Mouse (Mus musculus) heart, postnatal 0 days (tissue): ENCODE data around the gene Acsf2. TPM values are rescaled to one million over a fixed set of nuclear protein-coding genes. Genes with fewer than 3 reads are reported as not detected.

ENCODE experiments used
- ATAC-seq: fragments of 200-750 bp; cut with Nextera tagmentation; 2 replicates; pipeline ENCODE4 v1.8.0; 2017; ENCODE audit warnings: low read depth, moderate number of reproducible peaks, moderate library complexity; ENCODE audit not compliant: insufficient read depth
- DNase-seq: peaks from one replicate; pipeline ENCODE4 v3.0.0-alpha.2; 2016; ENCODE audit warnings: low spot score
- H3K27ac ChIP-seq: fragments of 300-500 bp; sonication (generic); 2 replicates; pipeline ENCODE4 v1.5.1; 2014; ENCODE audit warnings: low read depth, mild to moderate bottlenecking
- H3K27me3 ChIP-seq: fragments of 300-500 bp; sonication (generic); 2 replicates; pipeline ENCODE4 v1.6.1; 2014; ENCODE audit warnings: low read length, mixed read lengths; ENCODE audit not compliant: control insufficient read depth, insufficient read depth
- H3K36me3 ChIP-seq: fragments of 300-500 bp; sonication (generic); replicated peaks from 2 replicates; pipeline ENCODE4 v1.6.1; 2014; ENCODE audit warnings: low read length, mixed read lengths; ENCODE audit not compliant: control insufficient read depth, insufficient read depth
- H3K4me1 ChIP-seq: fragments of 300-500 bp; sonication (generic); 2 replicates; pipeline ENCODE4 v1.6.1; 2014; ENCODE audit warnings: antibody characterized with exemption; ENCODE audit not compliant: control insufficient read depth, insufficient read depth
- H3K4me2 ChIP-seq: fragments of 300-500 bp; sonication (generic); 2 replicates; pipeline ENCODE4 v1.6.1; 2014; ENCODE audit warnings: low read depth, mild to moderate bottlenecking, low read length, moderate library complexity
- H3K4me3 ChIP-seq: fragments of 300-500 bp; sonication (generic); 2 replicates; pipeline ENCODE4 v1.5.1; 2014; ENCODE audit warnings: low read depth, low read length
- H3K9ac ChIP-seq: fragments of 300-500 bp; sonication (generic); replicated peaks from 2 replicates; pipeline ENCODE4 v1.6.1; 2014; ENCODE audit warnings: low read depth, low read length, mixed read lengths
- H3K9me3 ChIP-seq: fragments of 300-500 bp; sonication (generic); replicated peaks from 2 replicates; pipeline ENCODE4 v1.6.1; 2016; ENCODE audit warnings: low read length; ENCODE audit not compliant: control insufficient read depth
- CTCF ChIP-seq: IDR thresholded peaks from 2 replicates; pipeline ENCODE4 v1.5.1; 2016; ENCODE audit warnings: antibody characterized with exemption, control low read depth, low read depth
- EP300 ChIP-seq: IDR thresholded peaks from 2 replicates; pipeline ENCODE4 v1.6.1; 2016; ENCODE audit warnings: antibody characterized with exemption, low read depth
- WGBS: fragments of 180-500 bp; shearing (Covaris S2); extraction: QIAGEN DNeasy Blood & Tissue Kit; methylation state at CpG from one replicate; pipeline ENCODE4 v1.1.7; 2014; 5-methylcytosine and 5-hydroxymethylcytosine counted together
- polyA plus RNA-seq: library from polyadenylated mRNA; unstranded; fragments of >200 nt; fragmentation: Nextera tagmentation; extraction: Ambion mirVana; gene quantifications from 2 replicates; pipeline ENCODE4 v1.2.1, GENCODE M21; 2015
- total RNA-seq: library from RNA; depleted of rRNA; stranded (reverse); fragments of >200 nt; gene quantifications from 2 replicates; pipeline ENCODE4 v1.2.3, GENCODE M21; 2014; ENCODE audit warnings: low replicate concordance

Acsf2 gene
- total and polyA plus RNA-seq, 2 experiments from 2014 or later, result 2.6 to 6.6 TPM

DNA sequence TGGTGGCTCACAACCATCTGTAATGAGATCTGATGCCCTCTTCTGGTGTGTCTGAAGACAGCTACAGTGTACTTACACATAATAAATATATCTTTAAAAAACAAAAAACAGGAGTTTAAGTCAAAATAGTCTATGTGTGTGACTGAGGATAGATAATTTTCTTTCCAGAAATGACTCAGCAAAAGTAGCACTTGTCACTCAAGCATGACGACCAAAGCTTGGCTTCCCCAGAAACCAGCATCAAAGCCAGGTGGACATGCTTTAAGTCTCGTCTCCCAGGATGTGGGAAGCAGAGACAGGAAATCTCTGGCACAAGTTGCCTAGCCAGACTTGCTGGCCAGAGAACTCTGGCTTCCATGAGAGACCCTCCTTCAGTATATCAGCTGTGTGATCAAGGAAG lies 20.5 kb upstream of the Acsf2 start:
- H3K9me3 ChIP-seq, result no peaks in the 10 kb centered on the region
- no peak overlapping the region for H3K9ac ChIP-seq
- TF ChIP-seq CTCF (no peak), EP300 (no peak)
- no peak overlapping the region for H3K4me2 ChIP-seq
- no peak overlapping the region for H3K4me3 ChIP-seq
- H3K4me1 ChIP-seq, result no peaks in the 10 kb centered on the region
- WGBS, result 54% methylated on average over 2 of the region's 2 CpGs
- DNase-seq, result no peak
- H3K36me3 ChIP-seq, result no peaks in the 10 kb centered on the region
- no peaks in the 10 kb centered on the region for H3K27me3 ChIP-seq
- no peak for ATAC-seq
- no peak overlapping the region for H3K27ac ChIP-seq

DNA sequence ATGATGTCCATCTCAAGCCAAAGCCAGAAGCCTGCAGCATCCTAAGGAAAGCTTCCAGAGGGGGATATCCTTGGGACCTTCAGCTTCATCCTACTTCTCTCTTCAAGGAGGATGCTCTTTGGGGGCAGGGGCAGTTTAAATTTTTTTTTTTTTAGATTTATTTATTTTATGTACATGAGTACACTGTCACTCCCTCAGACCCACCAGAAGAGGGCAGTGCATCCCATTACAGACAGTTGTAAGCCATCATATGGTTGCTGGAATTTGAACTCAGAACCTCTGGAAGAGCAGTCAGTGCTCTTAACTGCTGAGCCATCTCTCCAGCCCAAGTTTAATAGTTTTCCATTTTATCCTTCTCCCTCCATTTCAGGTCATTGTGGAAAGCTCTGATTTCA lies 19.8 kb upstream of the Acsf2 start:
- Histone ChIP-seq H3K4me2 (no peak overlapping the region), H3K9ac (no peak overlapping the region), H3K27ac (no peak overlapping the region), H3K4me1 (no peaks in the 10 kb centered on the region), H3K4me3 (no peak overlapping the region), H3K27me3 (no peaks in the 10 kb centered on the region), H3K36me3 (no peaks in the 10 kb centered on the region), H3K9me3 (no peaks in the 10 kb centered on the region)
- DNase-seq (no peak), ATAC-seq (no peak)
- TF ChIP-seq EP300 (no peak), CTCF (no peak)

DNA sequence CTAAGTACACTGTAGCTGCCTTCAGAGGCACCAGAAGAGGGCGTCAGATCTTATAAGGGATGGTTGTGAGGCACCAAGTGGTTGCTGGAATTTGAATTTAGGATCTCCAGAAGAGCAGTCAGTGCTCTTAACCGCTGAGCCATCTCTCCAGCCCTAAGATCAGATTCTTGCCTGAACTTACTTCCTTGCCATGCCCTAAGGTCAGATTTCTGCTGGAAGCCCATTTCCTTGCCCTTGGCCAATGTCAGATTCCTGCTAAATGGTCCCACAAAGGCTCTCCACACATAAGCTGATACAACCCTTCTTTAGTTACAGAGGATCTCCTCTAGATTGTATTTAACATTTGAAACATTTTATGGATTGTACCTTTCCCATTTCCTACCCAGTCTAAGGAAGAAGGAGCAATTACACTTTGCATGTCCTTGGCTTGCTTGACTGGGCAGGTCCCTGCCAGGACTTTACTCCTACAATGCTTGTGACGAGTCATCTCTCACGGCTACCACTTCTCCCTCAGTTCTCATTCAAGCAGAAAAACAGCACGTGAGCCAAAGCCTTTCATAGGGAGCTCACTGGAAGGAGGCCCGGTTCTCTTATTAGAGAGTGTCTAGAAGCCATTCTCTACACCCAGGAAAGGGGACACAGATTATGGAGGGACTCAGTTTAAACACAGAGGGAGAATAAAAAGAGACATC lies 19.2 kb upstream of the Acsf2 start:
- WGBS, result 47% methylated on average over 6 of the region's 6 CpGs
- no peaks in the 10 kb centered on the region for H3K27me3 ChIP-seq
- H3K9me3 ChIP-seq, result no peaks in the 10 kb centered on the region
- ATAC-seq, result no peak
- no peak overlapping the region for H3K27ac ChIP-seq
- no peaks in the 10 kb centered on the region for H3K4me1 ChIP-seq
- DNase-seq, result no peak
- H3K4me2 ChIP-seq, result no peak overlapping the region
- no peak overlapping the region for H3K9ac ChIP-seq
- H3K36me3 ChIP-seq, result no peaks in the 10 kb centered on the region
- H3K4me3 ChIP-seq, result no peak overlapping the region
- TF ChIP-seq EP300 (no peak), CTCF (no peak)

DNA sequence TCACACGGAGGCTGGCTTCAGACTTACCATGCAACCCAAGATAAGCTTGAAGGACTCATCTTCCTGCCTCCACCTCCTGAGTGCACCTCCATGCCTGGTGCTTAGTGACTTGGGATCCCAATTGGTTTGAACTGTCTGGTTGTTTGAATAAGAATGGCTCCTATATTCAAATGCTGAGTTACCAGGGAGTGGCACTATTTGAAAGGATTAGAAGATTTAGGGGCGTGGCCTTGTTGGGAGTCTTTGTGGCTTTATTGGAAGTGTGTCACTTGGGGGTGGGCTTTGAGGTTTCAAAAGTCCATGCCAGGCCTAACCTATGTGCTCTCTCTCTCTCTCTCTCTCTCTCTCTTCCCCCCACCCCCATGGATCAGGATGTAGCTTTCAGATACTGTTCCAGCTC lies 16.0 kb upstream of the Acsf2 start:
- DNase-seq (no peak), ATAC-seq (no peak)
- TF ChIP-seq EP300 (no peak), CTCF (no peak)
- Histone ChIP-seq H3K9me3 (no peaks in the 10 kb centered on the region), H3K27ac (no peak overlapping the region), H3K36me3 (no peaks in the 10 kb centered on the region), H3K4me1 (no peaks in the 10 kb centered on the region), H3K4me3 (no peak overlapping the region), H3K4me2 (no peak overlapping the region), H3K9ac (no peak overlapping the region), H3K27me3 (no peaks in the 10 kb centered on the region)
- WGBS, result 83% methylated on average over 2 of the region's 2 CpGs

DNA sequence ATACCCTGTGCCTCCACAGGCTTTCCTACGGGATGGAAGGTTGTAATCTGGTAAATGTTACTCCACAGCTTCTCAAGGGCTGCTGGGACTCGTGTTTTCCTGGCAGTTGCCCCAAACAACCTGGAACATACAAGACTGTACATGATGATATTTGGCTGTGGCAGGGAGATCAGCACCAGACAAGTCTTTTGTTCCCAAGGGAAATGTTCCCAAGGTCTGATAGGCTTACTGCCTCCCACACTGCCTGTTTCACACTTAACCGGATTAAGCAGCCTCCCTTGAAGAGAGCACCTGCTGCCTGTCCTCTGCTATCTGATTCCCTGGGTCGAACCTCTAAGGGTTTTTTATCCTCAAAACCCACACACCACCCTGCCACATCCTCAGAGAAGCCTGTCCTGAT lies 13.8 kb upstream of the Acsf2 start:
- Histone ChIP-seq H3K27ac (no peak overlapping the region), H3K27me3 (no peaks in the 10 kb centered on the region), H3K9ac (no peak overlapping the region), H3K4me3 (no peak overlapping the region), H3K4me1 (no peaks in the 10 kb centered on the region), H3K36me3 (no peaks in the 10 kb centered on the region), H3K4me2 (no peak overlapping the region), H3K9me3 (no peaks in the 10 kb centered on the region)
- DNase-seq (no peak), ATAC-seq (no peak)
- TF ChIP-seq EP300 (no peak), CTCF (no peak)
- WGBS, result 10% methylated on average over 4 of the region's 4 CpGs

DNA sequence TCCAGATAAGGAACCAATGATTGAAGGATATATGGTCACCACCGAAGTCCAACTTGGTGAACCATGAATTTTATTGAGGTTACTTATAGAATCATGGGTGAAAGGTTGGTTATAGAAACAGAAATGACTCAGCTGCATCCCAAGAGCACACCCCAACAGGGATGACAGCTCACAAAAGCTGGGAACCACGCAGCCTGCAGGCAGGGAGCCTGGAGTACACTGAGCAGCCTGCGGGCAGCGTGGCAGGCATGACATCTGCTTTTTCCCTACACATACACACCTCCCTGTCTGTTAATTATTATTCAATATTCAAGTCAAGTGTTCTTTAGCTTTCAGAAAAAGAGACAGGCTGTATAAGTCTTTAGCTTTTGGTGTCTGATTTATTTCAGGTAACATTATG lies 12.9 kb upstream of the Acsf2 start:
- no peaks in the 10 kb centered on the region for H3K27me3 ChIP-seq
- H3K4me2 ChIP-seq, result no peak overlapping the region
- TF ChIP-seq CTCF (no peak), EP300 (no peak)
- WGBS, result 77% methylated on average over 4 of the region's 4 CpGs
- H3K4me1 ChIP-seq, result no peaks in the 10 kb centered on the region
- no peak overlapping the region for H3K9ac ChIP-seq
- no peaks in the 10 kb centered on the region for H3K9me3 ChIP-seq
- DNase-seq (no peak), ATAC-seq (no peak)
- no peak overlapping the region for H3K27ac ChIP-seq
- no peak overlapping the region for H3K4me3 ChIP-seq
- H3K36me3 ChIP-seq, result no peaks in the 10 kb centered on the region
